Mouse (Mus musculus) heart, postnatal 4 days (tissue): ENCODE data around the gene Morn4. TPM values are rescaled to one million over a fixed set of nuclear protein-coding genes. Genes with fewer than 3 reads are reported as not detected.

Source experiments
- DNase-seq: peaks from one replicate; pipeline ENCODE4 v3.0.0; 2021
- total RNA-seq, 2 experiments: library from RNA; stranded (reverse); gene quantifications; 2 replicates each; pipeline ENCODE4 v1.2.3; 2021

Gene Morn4
- total RNA-seq, 2 experiments from 2014 or later: 8.8 to 10.6 TPM

GRCm38 (mm10) chr19:42038310-42038709, 47.8 kb downstream of the Morn4 start:
- no peak for DNase-seq

- no peak for DNase-seq
These were observed 48.9 kb downstream of the Morn4 start for GRCm38 (mm10) chr19:42037167-42037702.

GRCm38 (mm10) chr19:42036357-42036756, 49.8 kb downstream of the Morn4 start:
- DNase-seq: no peak

GRCm38 (mm10) chr19:42035456-42036248, 50.5 kb downstream of the Morn4 start, which contains the start of gene Ankrd2:
Gene Ankrd2, plus strand, starts transcription at chr19:42036000.
- peak; percentile 90 for DNase-seq

- no peak for DNase-seq
These were observed 51.2 kb downstream of the Morn4 start for GRCm38 (mm10) chr19:42034881-42035455.

- no peak for DNase-seq
These were observed 51.9 kb downstream of the Morn4 start for GRCm38 (mm10) chr19:42034146-42034775.

GRCm38 (mm10) chr19:42033611-42034010, 52.5 kb downstream of the Morn4 start:
- DNase-seq: no peak

GRCm38 (mm10) chr19:42031112-42031511, 55.0 kb downstream of the Morn4 start:
- DNase-seq: no peak

GRCm38 (mm10) chr19:42026158-42026557, 60.0 kb downstream of the Morn4 start:
- DNase-seq: peak; percentile 90

Other genes with a start within 250 kb of the Morn4 start
- gene Frat2, start 238.2 kb downstream of the Morn4 start, total RNA-seq: 1 to 10 TPM; 3.6 to 3.9 TPM
- gene Rrp12, start 190.2 kb downstream of the Morn4 start, total RNA-seq: 10 to 100 TPM; 19.9 to 23.4 TPM
- gene Pgam1, start 174.4 kb downstream of the Morn4 start, total RNA-seq: 100 to 1,000 TPM; 150 to 162 TPM
- gene Exosc1, start 152.9 kb downstream of the Morn4 start, total RNA-seq: 10 to 100 TPM; 18.0 to 18.2 TPM
- gene Zdhhc16, start 152.9 kb downstream of the Morn4 start, total RNA-seq: 10 to 100 TPM; 30.7 to 31.7 TPM
- 10 to 100 TPM; 19.3 to 20.1 TPM for gene Mms19, start 105.2 kb downstream of the Morn4 start, total RNA-seq
- 10 to 100 TPM; 26.4 to 28.3 TPM for gene Ubtd1, start 104.6 kb downstream of the Morn4 start, total RNA-seq
- gene Ankrd2, start 50.4 kb downstream of the Morn4 start, total RNA-seq: under 1 TPM in 1 of 2 experiments, not detected in 1; 0.25 TPM
- gene Hoga1, start 40.7 kb downstream of the Morn4 start, total RNA-seq: 1 to 10 TPM; 2.5 to 2.8 TPM
- gene 4933411K16Rik, start 34.1 kb downstream of the Morn4 start, total RNA-seq: under 1 TPM; 0.26 to 0.50 TPM
- 10 to 100 TPM; 16.7 to 19.5 TPM for gene Pi4k2a, start 4.1 kb upstream of the Morn4 start, total RNA-seq
- gene Avpi1, start 42.7 kb upstream of the Morn4 start, total RNA-seq: 10 to 100 TPM; 17.9 to 19.5 TPM
- 10 to 100 TPM; 37.3 to 40.7 TPM for gene Marveld1, start 61.0 kb upstream of the Morn4 start, total RNA-seq
- 10 to 100 TPM; 28.4 to 32.4 TPM for gene Zfyve27, start 77.6 kb upstream of the Morn4 start, total RNA-seq
- gene Sfrp5, start 115.9 kb upstream of the Morn4 start, total RNA-seq: 1 to 10 TPM in 1 of 2 experiments, under 1 TPM in 1; 0.54 to 1.3 TPM
- gene Golga7b, start 161.2 kb upstream of the Morn4 start, total RNA-seq: under 1 TPM; 0.45 to 0.54 TPM